Mouse (Mus musculus) left cerebral cortex, postnatal 25 days (tissue): ENCODE measurements around the gene Cdk8. TPM values are rescaled to one million over a fixed set of nuclear protein-coding genes. Genes with fewer than 3 reads are reported as not detected.

Source experiments
- DNase-seq, 2 experiments: peaks; one replicate each; pipeline ENCODE4 v3.0.0; 2022; ENCODE audit warnings: low spot score in 2 of 2, mixed read lengths in 1 of 2
- intact Hi-C: fragments of 180-260 bp; cut with DNase I; formaldehyde crosslinking; loops from one replicate; pipeline ENCODE4 v1.15.1; 2025
- total RNA-seq, 2 experiments: library from RNA; stranded (reverse); gene quantifications; 2 replicates each; pipeline ENCODE4 v1.2.3; 2021

The Cdk8 gene
- total RNA-seq, 2 experiments from 2014 or later = 39.5 to 51.3 TPM

DNA sequence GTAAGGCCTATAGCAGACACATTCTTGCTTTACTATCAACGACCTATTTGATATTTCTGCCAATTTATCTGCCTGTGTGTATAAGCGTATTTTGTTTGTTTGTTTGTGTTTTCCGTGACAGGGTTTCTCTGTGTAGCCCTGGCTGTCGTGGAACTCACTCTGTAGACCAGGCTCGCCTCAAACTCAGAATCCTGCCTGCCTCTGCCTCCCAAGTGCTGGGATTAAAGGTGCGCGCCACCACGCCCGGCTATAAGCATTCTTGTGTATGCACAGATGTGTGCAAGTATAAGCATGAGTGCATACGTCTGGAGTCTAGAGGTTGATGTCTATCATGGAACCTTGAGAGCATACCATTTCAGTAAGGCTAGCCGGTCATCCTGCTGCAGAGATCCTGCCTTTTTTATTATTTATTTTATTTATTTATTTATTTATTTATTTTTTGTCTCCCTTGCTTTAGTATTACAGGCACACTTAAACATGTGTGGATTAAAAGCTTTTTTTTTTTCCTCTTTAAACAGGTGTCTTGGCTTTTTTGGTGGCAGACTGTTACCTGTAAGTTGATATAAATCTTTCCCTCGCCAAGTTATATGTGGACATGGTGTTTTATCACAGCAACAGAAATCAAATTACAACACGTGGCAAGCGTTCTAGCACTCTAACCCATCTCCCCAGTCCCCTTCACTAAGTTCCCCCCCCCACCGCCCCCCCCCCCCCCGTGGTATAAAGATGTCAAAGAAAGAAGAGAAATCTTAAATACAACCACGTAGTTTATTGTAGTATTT is 970 bp upstream of the Cdk8 start:
- intact Hi-C loops = loop anchor here (2.0 kb wide), 1 partner anchor 59 kb away; no protein-coding TSS in a partner anchor
- DNase-seq = no peak

DNA sequence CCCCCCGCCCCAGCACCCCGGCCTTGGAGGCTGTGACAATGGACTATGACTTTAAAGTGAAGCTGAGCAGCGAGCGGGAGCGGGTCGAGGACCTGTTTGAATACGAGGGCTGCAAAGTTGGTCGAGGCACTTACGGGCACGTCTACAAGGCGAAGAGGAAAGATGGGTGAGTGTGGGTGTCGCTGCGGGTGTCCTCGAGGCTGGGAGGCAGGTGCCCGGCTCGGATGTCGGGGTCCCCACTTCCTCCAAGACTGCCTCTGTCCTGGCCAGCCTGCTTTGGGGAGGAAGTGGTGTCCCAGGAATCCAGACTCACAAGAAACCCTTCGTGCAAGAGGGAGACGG is 596 bp downstream of the Cdk8 start:
- intact Hi-C loops = loop anchor here (1.0 to 2.0 kb wide), 2 partner anchors 10 to 57 kb away; partner anchors contain the start of gene Rnf6
- peak in 1 of 2 experiments; percentile 30 for DNase-seq

GRCm38 (mm10) chr5:146232056-146232675 is 1.1 kb downstream of the Cdk8 start:
- intact Hi-C loops = no loop called here
- DNase-seq = no peak

- intact Hi-C loops = no loop called here
- DNase-seq = no peak
Measured at GRCm38 (mm10) chr5:146232816-146233215, 1.8 kb downstream of the Cdk8 start.

DNA sequence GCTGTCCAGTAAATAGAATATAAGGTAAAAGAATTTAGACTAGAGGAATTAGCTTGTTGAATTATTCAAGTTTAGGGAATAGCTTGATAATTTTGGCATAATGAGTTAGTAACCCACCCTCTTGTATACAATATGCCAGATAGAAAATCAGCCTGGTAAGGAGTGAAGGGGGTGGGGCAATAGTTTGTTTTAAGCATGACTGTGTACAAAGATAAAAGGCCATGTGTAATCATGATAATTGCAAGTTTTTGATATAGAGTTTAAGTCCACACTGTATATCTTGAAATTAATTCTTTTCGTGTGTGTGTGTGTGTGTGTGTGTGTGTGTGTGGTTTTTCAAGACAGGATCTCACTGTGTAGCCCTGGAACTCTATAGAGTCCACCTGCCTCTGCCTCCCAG is 3.3 kb downstream of the Cdk8 start:
- no peak for DNase-seq
- intact Hi-C loops = no loop called here

- intact Hi-C loops = no loop called here
Measured at GRCm38 (mm10) chr5:146238274-146238673, 7.2 kb downstream of the Cdk8 start.

GRCm38 (mm10) chr5:146240771-146241170 is 9.7 kb downstream of the Cdk8 start:
- DNase-seq = no peak
- intact Hi-C loops = no loop called here

More at GRCm38 (mm10) chr5:146238274-146238673, 7.2 kb downstream of the Cdk8 start:
- DNase-seq = no peak

DNA sequence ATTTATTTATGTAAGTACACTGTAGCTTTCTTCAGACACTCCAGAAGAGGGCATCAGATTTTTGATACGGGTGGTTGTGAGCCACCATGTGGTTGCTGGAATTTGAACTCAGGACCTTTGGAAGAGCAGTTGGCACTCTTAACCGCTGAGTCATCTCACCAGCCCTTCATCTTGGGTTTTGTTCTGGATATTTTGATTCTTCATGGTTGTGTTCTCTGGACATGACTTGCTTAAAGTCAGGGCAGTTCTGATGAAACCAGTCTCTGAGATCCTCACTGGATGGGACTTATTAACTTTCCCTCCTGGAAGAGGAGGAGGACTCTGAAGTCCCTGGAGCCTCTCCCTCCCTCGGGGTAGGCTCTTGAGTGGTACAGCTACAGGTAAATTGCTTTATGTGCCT is 10.2 kb downstream of the Cdk8 start:
- intact Hi-C loops = no loop called here
- no peak for DNase-seq

DNA sequence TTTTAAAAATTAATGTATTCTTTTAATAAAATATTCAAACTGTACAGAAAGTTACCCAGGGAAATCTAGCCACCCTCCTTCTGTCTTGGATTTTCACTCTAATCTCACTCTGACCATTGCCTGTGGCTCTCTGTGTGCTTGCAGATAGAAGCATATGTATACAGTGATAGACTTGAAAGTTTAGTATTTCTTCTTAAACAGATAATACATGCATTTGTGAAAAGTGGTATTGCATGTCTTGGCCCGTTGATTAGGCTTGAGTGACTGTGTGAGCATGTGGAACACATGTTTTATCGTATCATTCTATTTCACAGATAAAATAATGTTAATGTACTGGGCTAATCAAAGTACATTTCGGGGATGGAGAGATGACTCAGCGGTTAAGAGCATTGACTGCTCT is 14.2 kb downstream of the Cdk8 start:
- no peak for DNase-seq
- intact Hi-C loops = no loop called here

DNA sequence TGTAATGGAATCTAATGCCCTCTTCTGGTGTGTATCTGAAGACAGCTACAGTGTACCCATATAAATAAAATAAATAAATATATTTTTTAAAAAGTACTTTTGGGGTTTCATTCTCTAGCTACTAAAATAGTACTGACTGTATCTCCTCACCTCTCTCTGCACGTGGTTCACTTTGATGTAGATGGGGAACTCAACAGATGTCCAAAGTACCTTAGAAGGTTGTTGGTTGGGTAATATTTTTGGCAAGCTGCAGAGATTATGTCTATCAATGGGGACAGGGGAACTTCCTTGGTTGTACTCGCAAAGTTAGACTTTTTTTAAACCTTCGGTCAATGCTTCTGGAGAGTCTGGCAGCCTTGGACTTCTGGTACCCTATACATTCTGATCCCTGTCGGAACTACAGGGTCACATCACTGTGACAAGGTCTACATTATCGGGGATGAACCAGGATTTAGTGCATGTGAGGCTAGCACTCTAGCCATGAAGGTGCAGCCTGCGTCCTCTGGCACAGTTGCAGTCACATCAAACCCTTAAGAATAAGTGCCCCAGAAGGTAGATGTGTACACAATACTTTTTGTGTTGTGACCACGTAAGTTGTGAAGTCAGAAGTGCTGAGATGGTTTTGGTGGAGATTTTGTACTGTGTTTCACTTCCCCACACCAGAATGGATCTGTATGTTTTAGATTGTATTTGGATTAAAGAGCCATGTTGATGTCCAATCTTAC is 14.8 kb downstream of the Cdk8 start:
- DNase-seq = no peak
- intact Hi-C loops = no loop called here

DNA sequence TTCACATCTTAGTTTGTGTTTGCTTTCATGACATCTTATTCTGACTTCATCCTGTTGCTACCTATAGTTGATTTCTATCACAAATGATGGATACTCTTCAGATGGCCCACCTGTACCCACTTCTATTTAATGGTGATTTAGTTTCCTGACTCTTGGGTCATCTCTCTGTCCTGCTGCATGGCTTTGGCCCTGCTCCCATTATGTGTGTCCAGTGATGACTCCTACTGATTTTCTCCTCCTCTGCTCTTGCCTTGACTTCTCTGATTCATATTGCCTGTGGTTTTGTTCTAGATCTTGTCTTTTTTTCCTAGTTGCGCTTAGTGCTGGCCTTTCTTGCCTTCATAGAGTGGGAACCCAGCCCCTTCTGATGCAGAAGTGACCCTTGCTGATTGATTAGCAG is 15.4 kb downstream of the Cdk8 start:
- no peak for DNase-seq
- intact Hi-C loops = no loop called here

DNA sequence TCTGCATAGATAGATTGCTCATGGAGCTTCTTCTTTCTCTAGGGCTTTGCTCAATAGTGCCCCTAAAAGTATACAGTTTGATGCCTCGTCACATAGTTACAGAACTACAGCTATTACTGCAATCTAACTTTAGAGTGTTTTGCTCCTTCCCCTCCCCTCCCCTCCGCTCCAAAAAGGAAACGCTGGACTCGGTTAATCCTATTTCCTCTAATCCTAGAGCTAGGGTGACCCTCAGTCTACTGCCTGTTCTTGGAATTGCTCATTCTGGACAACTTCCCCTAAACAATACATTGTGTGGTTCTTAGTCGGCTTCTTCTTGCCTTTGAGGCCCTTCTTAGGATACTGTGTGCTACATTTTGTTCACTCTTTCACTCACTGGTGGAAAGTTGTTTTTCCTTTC is 16.7 kb downstream of the Cdk8 start:
- DNase-seq = no peak
- intact Hi-C loops = no loop called here

DNA sequence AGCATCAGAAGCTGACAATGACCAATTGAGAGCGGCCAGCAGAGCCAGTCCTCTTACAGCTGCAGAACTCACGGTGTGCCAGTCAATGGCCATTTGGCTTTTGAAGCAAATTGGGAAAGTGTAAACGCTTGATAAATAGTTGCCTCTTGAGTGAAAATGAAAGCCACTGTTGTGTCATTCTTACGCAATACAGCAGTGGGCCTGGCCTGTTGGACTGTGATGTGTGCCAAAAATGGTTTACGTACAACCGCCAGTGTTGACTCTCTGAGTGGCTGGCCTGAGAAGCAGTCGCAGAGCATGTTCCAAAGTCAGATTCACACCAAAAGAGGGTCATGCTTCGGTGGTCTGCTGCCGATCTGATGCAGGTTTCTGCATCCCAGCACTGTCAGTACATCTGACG is 17.7 kb downstream of the Cdk8 start:
- no peak for DNase-seq
- intact Hi-C loops = no loop called here

GRCm38 (mm10) chr5:146250369-146251075 is 19.5 kb downstream of the Cdk8 start:
- DNase-seq = no peak
- intact Hi-C loops = no loop called here

DNA sequence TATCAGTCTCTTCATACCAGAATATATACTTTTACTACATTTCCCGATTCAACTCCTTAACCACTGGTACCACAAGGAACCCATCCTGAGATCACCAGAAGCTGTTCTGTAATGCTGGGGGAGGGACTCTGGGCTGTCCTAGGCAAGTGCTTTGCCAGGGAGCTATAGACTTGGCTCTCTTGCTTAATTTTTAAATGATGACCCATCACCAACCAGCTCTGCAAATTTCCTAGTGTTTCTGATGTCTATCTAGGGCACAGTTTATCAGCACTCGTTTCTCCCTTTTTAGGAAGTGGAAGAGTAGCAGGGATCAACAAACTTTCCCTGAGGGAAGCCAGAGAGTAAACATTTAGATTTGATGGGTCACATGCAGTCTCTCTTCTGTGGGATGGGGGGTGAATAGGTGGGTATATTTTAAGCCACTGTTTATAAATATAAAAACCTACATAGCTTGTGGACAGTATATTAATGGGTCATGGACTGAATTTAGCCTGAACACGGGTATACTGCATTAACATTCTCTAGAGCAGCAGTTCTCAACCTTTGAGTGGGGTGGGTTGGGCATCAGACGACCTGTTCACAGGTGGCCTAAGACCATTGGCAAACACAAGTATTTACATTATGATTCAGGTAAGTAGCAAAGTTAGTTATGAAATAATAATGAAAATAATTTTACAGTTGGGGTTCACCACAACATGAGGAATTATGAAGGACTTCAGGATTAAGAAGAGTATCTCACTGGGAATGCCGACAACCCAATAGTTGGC is 20.8 kb downstream of the Cdk8 start:
- DNase-seq = no peak
- intact Hi-C loops = no loop called here

DNA sequence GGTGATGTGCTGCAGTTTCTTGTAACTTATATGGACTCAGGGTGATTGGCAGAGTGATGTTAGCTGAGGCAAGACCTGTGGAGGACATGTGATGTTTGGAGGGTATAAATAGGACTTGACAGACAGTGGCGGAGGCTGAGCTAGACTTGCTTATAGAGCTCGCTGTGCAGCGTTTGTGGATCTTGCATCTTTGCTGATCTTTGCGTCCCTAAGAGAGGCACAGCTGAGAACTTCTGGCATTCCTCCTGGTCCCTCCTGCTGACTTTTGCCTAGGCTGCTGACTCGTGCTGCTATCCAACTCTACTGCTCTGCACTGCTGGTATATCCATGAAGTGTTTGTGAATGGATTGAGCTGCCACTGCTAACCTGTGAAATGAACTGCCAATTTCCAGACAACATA is 22.6 kb downstream of the Cdk8 start:
- intact Hi-C loops = no loop called here
- peak in 1 of 2 experiments; percentile 45 for DNase-seq

GRCm38 (mm10) chr5:146260003-146260402 is 29.0 kb downstream of the Cdk8 start:
- no peak for DNase-seq
- intact Hi-C loops = no loop called here

- no peak for DNase-seq
- intact Hi-C loops = no loop called here
Measured at GRCm38 (mm10) chr5:146265934-146266591, 35.0 kb downstream of the Cdk8 start.

GRCm38 (mm10) chr5:146267776-146268175 is 36.7 kb downstream of the Cdk8 start:
- no peak for DNase-seq
- intact Hi-C loops = no loop called here
